Mouse (Mus musculus): ENCODE measurements around the gene Psmb11.

DNA sequence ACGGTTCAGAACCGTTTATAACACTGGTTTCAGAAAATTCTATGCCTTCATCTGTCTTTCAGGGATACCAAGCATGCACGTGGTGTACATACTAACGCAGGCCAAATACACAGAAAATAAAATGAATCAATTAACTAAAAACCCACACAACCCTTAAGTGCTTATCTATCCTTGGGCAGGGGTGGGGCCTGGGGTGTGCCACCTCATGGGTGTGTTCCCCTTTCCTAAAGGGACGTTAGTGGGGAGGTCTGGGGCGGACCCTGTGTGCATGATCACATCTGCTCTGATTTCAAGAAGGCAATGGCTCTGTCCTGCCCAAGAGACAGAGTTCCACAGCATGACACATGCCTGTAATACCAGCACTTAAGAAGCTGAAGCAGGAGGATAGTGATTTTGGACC is 2.1 kb downstream of the Psmb11 start:
- no peak for TF ChIP-seq GATA1 (IDR thresholded peaks at IDR 0.05; ENCODE audit: low read length)
- no peak for TF ChIP-seq TAL1 (IDR thresholded peaks at IDR 0.05; ENCODE audit: low read length)
